Mouse (Mus musculus): ENCODE results near the gene Slc22a18. TPM values are rescaled to one million over a fixed set of nuclear protein-coding genes. Genes with fewer than 3 reads are reported as not detected.

Slc22a18 gene
- total and polyA plus RNA-seq, 3 experiments: 0.48 to 2.0 (median 0.76) TPM

Other genes with a start within 250 kb of the Slc22a18 start
- gene Cdkn1c, start 12.7 kb upstream of the Slc22a18 start, total RNA-seq (2012; rRNA removed): not detected in 2 replicates
- gene Cdkn1c, start 12.7 kb upstream of the Slc22a18 start, total RNA-seq (2014; rRNA removed): not detected in 2 replicates
- gene Cdkn1c, start 12.7 kb upstream of the Slc22a18 start, polyA plus RNA-seq (2012; ENCODE audit: insufficient read length, low read depth): not detected in 2 replicates
- not detected in 2 replicates for gene Phlda2, start 29.4 kb downstream of the Slc22a18 start, total RNA-seq (2012; rRNA removed)
- not detected in 2 replicates for gene Phlda2, start 29.4 kb downstream of the Slc22a18 start, total RNA-seq (2014; rRNA removed)
- gene Phlda2, start 29.4 kb downstream of the Slc22a18 start, polyA plus RNA-seq (2012; ENCODE audit: insufficient read length, low read depth): not detected in 2 replicates
- 121 and 139 TPM in 2 replicates for gene Nap1l4, start 75.4 kb downstream of the Slc22a18 start, total RNA-seq (2012; rRNA removed)
- 168 and 175 TPM in 2 replicates for gene Nap1l4, start 75.4 kb downstream of the Slc22a18 start, total RNA-seq (2014; rRNA removed)
- 154 and 209 TPM in 2 replicates for gene Nap1l4, start 75.4 kb downstream of the Slc22a18 start, polyA plus RNA-seq (2012; ENCODE audit: insufficient read length, low read depth)
- 162 and 222 TPM in 2 replicates for gene Cars, start 126.4 kb downstream of the Slc22a18 start, total RNA-seq (2012; rRNA removed)
- 99.0 and 118 TPM in 2 replicates for gene Cars, start 126.4 kb downstream of the Slc22a18 start, total RNA-seq (2014; rRNA removed)
- gene Cars, start 126.4 kb downstream of the Slc22a18 start, polyA plus RNA-seq (2012; ENCODE audit: insufficient read length, low read depth): 170 and 184 TPM in 2 replicates
- gene Tnfrsf26, start 155.0 kb downstream of the Slc22a18 start, total RNA-seq (2012; rRNA removed): 7.5 and 8.3 TPM in 2 replicates
- 8.3 and 10.6 TPM in 2 replicates for gene Tnfrsf26, start 155.0 kb downstream of the Slc22a18 start, total RNA-seq (2014; rRNA removed)
- gene Tnfrsf26, start 155.0 kb downstream of the Slc22a18 start, polyA plus RNA-seq (2012; ENCODE audit: insufficient read length, low read depth): 5.4 and 5.7 TPM in 2 replicates
- gene Tnfrsf22, start 175.9 kb downstream of the Slc22a18 start, total RNA-seq (2012; rRNA removed): 3.8 and 3.9 TPM in 2 replicates
- 1.7 and 5.2 TPM in 2 replicates for gene Tnfrsf22, start 175.9 kb downstream of the Slc22a18 start, total RNA-seq (2014; rRNA removed)
- gene Tnfrsf22, start 175.9 kb downstream of the Slc22a18 start, polyA plus RNA-seq (2012; ENCODE audit: insufficient read length, low read depth): 7.6 and 8.7 TPM in 2 replicates
- 0.08 TPM in 1 of 2 replicates, not detected in the other for gene Tnfrsf23, start 212.1 kb downstream of the Slc22a18 start, total RNA-seq (2012; rRNA removed)
- gene Tnfrsf23, start 212.1 kb downstream of the Slc22a18 start, total RNA-seq (2014; rRNA removed): not detected in 2 replicates
- 0.60 and 0.71 TPM in 2 replicates for gene Tnfrsf23, start 212.1 kb downstream of the Slc22a18 start, polyA plus RNA-seq (2012; ENCODE audit: insufficient read length, low read depth)